Mouse (Mus musculus): ENCODE data around the gene Syt1.

The Syt1 gene

DNA sequence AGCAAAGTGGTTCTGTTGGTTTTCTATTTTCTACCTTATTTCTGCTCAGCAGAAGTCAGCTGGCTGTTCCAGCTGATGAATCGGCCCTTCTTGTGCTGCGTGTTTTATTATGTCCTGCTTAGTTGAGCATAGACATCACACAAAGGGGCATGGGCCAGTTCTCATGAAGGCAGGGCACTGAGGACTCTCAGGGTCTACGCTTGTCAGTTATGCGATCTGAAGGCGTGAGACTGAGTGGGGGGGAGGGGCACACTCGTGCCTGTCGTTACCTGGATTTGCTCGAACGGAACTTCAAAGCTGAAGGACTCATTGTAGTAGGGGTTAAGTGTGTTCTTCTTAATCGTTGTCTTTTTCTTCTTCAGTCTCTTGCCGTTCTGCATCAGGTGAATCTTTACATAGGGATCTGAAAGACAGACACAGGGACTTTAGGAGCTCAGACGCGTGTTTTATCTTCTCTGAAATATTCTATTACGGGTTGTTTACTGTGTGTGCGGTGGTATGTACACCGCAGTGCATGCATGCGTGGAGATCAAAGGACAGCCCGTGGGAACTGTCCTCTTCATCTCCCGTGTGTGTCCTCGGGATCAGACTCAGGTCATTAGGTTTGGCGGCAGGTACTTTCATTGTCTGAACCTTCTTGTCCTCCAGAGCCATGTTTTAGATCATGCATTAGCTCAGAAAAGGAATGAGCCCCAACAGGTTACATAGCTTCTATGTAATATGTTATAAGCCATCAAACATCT is 506.5 kb downstream of the Syt1 start:
- no peak for DNase-seq

- no peak for DNase-seq
Measured at GRCm38 (mm10) chr10:108490231-108490630, 520.6 kb downstream of the Syt1 start.

- no peak for DNase-seq
Measured at GRCm38 (mm10) chr10:108483991-108484390, 526.8 kb downstream of the Syt1 start.

DNA sequence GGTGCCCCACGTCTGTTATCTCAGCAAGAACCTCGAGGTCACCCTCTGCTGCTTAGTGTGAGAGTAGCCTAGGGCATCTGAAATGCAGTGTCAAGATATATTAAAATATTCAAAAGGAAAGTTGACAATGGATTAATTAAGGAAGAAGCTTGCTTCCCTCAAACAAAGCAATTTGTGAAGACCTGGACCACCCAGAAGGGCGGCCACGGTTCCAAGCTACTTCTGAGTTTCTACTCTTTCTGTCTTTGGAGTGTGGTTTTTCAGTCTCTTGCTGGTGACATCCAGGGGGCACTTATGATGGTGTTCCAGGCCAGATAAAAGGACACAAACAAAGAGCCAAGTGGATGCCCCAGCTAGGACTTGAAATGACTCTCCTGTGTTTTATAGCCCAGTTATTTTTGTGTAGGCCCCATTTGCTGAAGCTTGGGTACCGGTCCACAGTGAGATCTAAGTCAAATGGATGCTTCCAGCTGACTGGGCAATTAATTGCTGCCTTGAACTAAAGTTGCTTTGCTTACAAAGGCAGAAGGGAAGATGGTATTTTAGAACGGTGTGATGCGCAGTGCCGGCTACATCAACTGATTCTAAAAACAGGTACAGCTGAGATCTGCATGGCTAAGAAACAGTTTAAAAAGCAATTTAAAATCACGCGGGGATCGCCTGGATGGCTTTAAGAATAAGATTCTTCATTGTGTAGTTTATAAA is 530.5 kb downstream of the Syt1 start:
- no peak for DNase-seq

GRCm38 (mm10) chr10:108470319-108470955 is 540.3 kb downstream of the Syt1 start:
- no peak for DNase-seq

GRCm38 (mm10) chr10:108466539-108466938 is 544.2 kb downstream of the Syt1 start:
- DNase-seq: no peak

DNA sequence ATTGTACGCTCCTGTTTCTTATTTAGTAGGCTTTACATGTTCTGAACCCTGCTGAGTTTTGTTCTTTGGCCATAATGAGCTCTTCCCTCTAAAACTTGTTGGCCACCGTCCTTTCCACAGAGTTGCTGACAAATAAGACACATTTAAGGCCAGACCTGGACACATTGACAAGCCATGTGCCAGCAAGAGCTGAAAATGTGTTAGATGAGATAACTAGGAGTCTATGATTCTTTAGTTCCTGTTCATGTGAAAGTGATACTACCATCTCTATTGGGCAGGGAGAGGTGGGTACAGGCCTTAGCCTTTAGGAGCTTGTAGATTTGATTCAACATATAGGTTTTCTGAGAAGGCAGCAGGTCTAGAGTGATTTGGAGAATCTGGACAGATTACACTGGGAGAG is 548.9 kb downstream of the Syt1 start:
- DNase-seq: no peak

DNA sequence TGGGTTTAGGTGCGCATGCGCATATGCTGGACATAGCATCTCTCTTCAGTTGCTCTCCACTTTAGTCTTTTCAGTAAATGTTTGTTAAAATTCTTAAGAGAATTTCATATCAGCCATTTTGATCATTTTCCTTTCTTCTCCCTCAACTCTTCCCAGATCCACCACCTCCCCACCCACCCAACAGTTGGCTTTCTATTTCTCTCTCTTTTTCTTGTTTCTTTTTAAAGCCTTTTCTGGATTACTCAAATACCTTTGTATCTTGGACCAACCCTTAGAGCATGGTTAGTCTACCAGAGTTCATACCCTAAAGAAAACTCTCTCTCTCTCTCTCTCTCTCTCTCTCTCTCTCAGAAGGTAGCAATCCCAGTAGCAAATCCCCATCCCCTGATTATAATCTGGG is 553.7 kb downstream of the Syt1 start:
- no peak for DNase-seq

DNA sequence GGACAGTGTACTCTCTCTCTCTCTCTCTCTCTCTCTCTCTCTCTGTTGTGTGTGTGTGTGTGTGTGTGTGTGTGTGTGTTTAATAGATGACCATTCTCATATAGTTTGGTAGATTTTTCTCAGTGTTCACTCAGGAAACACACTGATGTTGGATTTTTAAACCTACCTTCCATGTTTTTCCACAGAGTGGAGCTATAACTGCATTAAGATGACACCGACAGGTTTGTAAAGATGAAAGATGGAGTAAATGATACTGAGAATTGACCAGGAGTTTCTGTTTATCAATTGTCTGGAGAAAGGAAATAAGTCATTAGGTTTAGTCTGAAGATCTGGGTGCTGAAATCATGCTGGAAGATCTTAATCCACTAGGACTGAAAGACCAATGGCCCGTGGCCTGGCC is 554.9 kb downstream of the Syt1 start:
- DNase-seq: no peak

GRCm38 (mm10) chr10:108455204-108455603 is 555.6 kb downstream of the Syt1 start:
- no peak for DNase-seq

- peak; percentile 60 for DNase-seq
Measured at GRCm38 (mm10) chr10:108454691-108455117, 556.1 kb downstream of the Syt1 start.

DNA sequence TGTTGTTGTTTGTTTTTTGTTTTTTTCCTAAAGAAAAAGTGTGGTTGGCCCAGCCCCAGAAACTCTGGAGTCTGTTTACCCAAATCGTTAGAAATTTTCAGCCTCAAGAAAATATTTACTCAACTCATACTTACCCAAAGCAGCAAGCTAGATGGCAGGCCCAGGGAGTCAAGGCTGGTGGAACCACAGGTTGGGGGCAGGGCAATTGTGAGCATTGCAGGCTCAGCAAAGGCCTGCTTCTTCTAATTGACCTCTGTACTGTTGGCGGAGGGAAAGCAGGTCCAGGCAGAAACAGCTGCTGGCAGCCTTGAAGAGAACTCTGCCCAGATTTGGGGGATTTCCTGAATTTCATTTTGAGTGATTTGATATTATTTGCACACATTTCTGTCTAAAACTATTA is 557.2 kb downstream of the Syt1 start:
- DNase-seq: no peak

GRCm38 (mm10) chr10:108452421-108452820 is 558.4 kb downstream of the Syt1 start:
- DNase-seq: no peak

GRCm38 (mm10) chr10:108451516-108451915 is 559.3 kb downstream of the Syt1 start:
- DNase-seq: no peak

- no peak for DNase-seq
Measured at GRCm38 (mm10) chr10:108450401-108450800, 560.4 kb downstream of the Syt1 start.

GRCm38 (mm10) chr10:108448421-108448820 is 562.4 kb downstream of the Syt1 start:
- DNase-seq: no peak
